Mouse (Mus musculus): ENCODE data around the gene Smarcc1. TPM values are rescaled to one million over a fixed set of nuclear protein-coding genes. Genes with fewer than 3 reads are reported as not detected.
A peak's percentile ranks its signal among the peaks of the same experiment; 100 is the strongest.

The Smarcc1 gene
- total and polyA plus RNA-seq, 3 experiments = 35.5 to 488 (median 79.0) TPM

DNA sequence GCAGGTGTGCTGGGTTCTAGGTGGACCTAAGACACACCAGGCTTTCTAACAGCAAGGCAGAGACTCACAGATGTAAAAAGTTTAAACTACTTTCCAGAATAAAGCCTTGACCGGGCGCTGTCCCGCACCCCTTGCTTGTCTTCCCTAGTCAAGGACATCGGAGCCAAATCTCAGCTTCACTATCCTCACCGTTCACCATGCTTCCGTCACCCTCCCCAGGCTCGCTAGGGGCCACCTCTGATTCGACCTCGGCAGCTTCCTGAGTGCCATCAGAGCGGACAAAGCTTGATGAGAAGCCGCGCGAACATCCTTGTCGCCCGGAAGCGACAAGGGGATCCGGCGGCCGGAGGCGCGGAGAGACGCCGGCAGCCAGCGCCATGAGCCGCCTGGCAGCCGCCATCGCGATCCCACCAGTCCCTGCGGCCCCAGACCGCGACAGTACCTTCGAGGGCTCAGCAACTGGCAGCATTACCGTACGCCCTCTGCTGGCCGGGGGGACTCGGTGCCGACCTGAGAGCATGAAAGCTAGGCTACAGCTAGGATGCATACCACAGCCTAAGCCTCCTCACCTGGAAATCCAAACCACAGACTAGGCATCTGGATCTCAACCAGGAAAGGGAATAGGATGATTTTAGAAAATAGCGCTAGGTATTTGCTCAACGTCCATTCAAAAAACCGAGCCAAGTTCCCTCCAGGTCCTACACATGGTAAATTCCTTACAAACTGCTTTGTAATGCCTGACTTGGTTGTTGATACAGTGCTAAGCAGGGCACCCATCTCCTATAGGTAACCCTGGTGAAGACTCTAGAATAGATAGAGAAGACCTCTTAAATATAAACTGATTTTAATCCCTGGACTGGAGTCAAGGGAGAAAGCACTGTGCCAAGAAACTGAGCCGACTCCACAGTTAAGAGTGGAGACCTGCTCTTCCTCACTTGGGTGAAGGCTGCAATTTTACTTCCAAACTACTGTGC lies 16.6 kb upstream of the Smarcc1 start:
- TF ChIP-seq GABPA (IDR thresholded peaks at IDR 0.05; ENCODE audit: low read depth, low read length) (peak; percentile 73; the same call in 1 of the 2 replicates), SIN3A (IDR thresholded peaks at IDR 0.05; ENCODE audit: low read length) (peak; percentile 63), POLR2AphosphoS2 (IDR thresholded peaks at IDR 0.05; ENCODE audit: low read length) (peak; percentile 75), MAZ (IDR thresholded peaks at IDR 0.05; ENCODE audit: low read depth, low read length) (no peak), HCFC1 (IDR thresholded peaks at IDR 0.05; ENCODE audit: low read depth, low read length) (peak; percentile 93), NRF1 (IDR thresholded peaks at IDR 0.05; ENCODE audit: insufficient read depth, low read depth, low read length, poor library complexity, severe bottlenecking) (no peak), MYB (IDR thresholded peaks at IDR 0.05; ENCODE audit: low read depth, low read length) (no peak), RAD21 (IDR thresholded peaks at IDR 0.05; ENCODE audit: low read depth, low read length) (peak; percentile 23), SMC3 (IDR thresholded peaks at IDR 0.05; ENCODE audit: low read depth, low read length) (peak; percentile 55), MAX (IDR thresholded peaks at IDR 0.05; ENCODE audit: low read length) (peak; percentile 79; the same call in 1 of the 2 replicates), POLR2A (IDR thresholded peaks at IDR 0.05; ENCODE audit: control insufficient read depth in 1 of 2, insufficient read depth in 1 of 2, low read depth in 1 of 2, low read length in 2 of 2, poor library complexity in 1 of 2) (peak; percentile 94 to 98), MXI1 (IDR thresholded peaks at IDR 0.05; ENCODE audit: low read depth, low read length) (peak; percentile 91), TCF12 (IDR thresholded peaks at IDR 0.05; ENCODE audit: low read depth, low read length) (peak; percentile 82), CHD2 (IDR thresholded peaks at IDR 0.05; ENCODE audit: low read length) (no peak), MYC (IDR thresholded peaks at IDR 0.05; ENCODE audit: low read depth, low read length) (peak; percentile 80), TBP (IDR thresholded peaks at IDR 0.05; ENCODE audit: low read depth, low read length) (peak; percentile 80), KAT2A (conservative IDR thresholded peaks at IDR 0.05; ENCODE audit: low read depth, low read length) (no peak; the same call in 1 of the 2 replicates), JUND (IDR thresholded peaks at IDR 0.05; ENCODE audit: low read depth, low read length) (no peak), ZMIZ1 (IDR thresholded peaks at IDR 0.05; ENCODE audit: low read depth, low read length) (0 out of 2 replicates have a peak, but pooled peaks have one; percentile 38), CTCF (IDR thresholded peaks at IDR 0.05 in 2 of 3, conservative IDR thresholded peaks at IDR 0.05 in 1 of 3; ENCODE audit: control insufficient read depth in 1 of 3, insufficient read depth in 1 of 3, low read depth in 2 of 3, low read length in 3 of 3, poor library complexity in 1 of 3, severe bottlenecking in 1 of 3) (peak; percentile 93 to 99 (median 93)), NELFE (IDR thresholded peaks at IDR 0.05; ENCODE audit: low read depth, low read length) (peak; percentile 81)
- no peaks in the 10 kb centered on the region for H3K27me3 ChIP-seq (ENCODE audit: control insufficient read depth in 1 of 2, insufficient read depth in 2 of 2, low read length in 2 of 2)
- peak; percentile 93 for DNase-seq (ENCODE audit: low read depth, low spot score)
- H3K4me3 ChIP-seq (ENCODE audit: control insufficient read depth in 1 of 2, insufficient read depth in 1 of 2, low read depth in 2 of 2, low read length in 2 of 2) = peak overlapping the region; percentile 77 to 95
- peaks cover 2 to 6% of the 10 kb centered on the region in 2 experiments for H3K36me3 ChIP-seq (ENCODE audit: control insufficient read depth in 1 of 2, insufficient read depth in 2 of 2, low read length in 2 of 2)
- no peaks in the 10 kb centered on the region for H3K4me1 ChIP-seq (ENCODE audit: control insufficient read depth in 1 of 2, insufficient read depth in 2 of 2, low read length in 2 of 2)
- H3K79me2 ChIP-seq (ENCODE audit: control insufficient read depth, insufficient read depth, low read length, poor library complexity) = peaks cover 7% of the 10 kb centered on the region
- H3K9me3 ChIP-seq (replicated peaks; ENCODE audit: insufficient read depth, low read length) = no peaks in the 10 kb centered on the region
- peak overlapping the region; percentile 91 for H3K9ac ChIP-seq (ENCODE audit: control insufficient read depth, low read depth, low read length, poor library complexity, severe bottlenecking)
- peak overlapping the region; percentile 44; the same call in 1 of the 2 replicates for H3K27ac ChIP-seq (ENCODE audit: control insufficient read depth, low read depth, low read length)
